Mouse (Mus musculus): ENCODE data around the gene Clic4.

Gene Clic4

DNA sequence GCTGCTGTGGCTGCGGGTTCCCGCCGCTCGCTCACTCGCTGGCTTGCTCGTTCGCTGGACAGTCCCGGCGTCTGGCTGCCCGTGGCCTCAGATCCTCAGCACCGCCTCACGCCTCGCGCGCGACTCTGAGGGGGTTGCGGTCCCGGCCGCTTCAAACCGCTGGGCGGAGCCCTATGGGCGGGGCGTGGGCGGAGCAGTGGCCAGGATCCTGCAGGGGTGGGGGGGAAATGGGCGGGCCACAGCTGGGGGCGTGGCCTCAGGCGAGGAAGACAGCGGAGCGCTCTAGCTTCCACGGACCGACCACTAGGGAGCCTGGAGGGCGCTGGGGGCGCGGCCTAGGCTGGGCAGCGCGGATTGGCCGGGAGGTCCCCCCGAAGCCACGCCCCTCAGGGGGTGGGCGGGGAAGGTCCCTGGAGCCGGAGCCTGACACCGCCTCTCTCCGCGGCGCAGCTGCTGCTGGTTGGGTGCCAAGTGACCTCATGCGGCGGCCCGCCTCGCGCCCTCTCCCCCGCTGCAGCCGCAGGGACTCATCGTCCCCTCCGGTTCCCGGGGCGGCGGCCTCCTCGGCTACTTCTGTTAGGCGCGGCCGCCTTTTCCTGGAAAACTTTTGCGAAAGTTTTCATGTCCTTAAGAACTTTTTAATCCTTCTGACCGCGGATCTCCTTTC is at the start of gene Clic4:
Gene Clic4, minus strand, starts transcription at position 175 of the 667 bp plus-strand sequence.
- peak; percentile 100 for DNase-seq

DNA sequence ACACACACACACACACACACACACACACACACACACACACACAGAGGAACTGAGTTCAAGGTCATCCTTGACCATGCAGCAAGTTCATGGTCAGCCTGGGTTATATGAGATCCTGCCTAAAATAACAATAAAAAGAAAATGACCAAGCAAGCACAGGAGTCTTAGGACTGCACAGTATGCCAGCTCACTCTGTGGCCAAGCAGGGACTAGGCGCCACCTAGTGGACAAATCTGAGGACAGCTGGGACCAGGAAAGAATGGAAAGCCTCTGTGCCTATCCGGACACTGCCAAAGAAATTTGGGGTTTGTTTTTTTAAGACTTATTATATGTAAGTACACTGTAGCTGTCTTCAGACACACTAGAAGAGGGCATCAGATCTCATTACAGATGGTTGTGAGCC is 45.4 kb upstream of the Clic4 start:
- peak; percentile 86 for DNase-seq

DNA sequence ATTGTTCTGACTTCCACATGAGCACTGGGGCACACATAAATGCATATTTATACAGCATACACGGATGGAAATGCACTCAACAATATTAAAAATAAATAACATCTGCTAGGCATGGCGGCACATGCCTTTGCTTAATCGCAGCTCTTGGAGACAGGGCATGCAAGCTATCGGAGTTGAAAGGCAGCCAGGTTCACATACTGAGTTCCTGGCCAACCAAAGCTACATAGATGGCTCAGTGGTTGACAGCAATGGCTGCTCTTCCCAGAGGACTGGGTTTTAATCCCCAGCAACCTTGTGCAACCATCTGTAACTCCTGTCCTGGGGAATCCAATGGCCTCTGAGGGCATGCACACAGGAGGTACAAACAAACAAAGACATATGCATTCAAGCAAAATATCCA is 44.9 kb upstream of the Clic4 start:
- no peak for DNase-seq

DNA sequence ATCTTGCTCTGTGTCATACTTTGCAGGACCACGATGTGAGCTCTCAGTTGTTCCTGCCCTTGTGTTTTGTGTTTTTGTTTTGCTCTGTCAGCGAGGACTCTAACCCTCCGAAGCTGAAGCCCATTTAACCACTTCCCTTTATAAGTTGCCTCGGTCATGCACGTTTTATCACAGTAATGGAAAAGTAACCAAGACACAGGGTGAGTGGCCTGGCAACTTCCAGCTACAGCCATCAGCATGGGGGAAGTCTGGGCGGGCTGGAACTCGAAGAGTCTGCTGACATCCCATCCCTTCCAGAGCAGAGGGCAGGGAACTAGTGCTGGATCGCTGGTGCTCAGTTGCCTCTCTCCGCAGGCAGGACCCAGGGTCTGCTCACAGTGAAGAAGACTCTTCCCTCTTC is 42.7 kb upstream of the Clic4 start:
- no peak for DNase-seq

DNA sequence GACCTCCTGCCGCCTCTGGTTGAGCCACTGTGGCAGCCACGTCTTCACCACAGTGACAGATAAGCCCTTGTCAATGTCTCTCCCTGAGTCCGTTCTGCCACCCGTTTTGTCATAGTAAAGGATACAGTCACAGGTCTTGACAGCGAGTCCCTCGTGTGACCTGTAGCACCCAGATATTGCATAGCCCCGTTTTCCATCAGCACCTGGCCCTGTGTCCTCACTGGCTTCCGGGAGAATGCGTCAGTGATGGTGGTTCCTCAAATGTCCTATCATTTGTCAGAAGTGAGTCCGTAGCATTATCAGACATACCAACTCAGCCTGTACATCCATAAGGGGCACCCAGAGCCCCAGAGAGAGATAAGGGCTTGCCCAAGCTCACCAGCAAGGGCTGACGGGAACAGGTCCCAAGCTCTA is 41.8 kb upstream of the Clic4 start:
- DNase-seq, result peak; percentile 79

DNA sequence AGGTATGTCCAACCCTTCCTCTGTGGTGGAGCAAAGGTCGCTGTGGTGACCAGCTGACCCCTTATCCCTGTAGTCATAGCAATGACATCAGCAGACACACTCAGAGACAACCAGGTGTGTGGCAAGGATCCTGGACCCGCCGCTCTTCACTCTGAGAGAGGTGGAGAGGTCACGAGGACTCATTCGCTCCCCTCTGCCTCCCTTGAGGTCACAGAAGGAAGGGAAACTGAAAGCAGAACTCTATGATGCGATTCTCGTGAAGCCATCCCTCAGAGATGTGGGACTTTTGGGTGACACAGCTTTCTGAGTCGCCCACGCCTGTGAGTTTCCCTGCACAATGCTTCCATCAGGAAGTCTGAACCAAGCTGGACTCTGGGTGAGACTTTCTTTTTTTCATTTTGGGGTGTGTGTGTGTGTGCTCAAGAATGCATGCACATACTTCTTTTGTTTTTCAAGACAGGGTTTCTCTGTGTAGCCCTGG is 41.2 kb upstream of the Clic4 start:
- DNase-seq, result peak; percentile 46

DNA sequence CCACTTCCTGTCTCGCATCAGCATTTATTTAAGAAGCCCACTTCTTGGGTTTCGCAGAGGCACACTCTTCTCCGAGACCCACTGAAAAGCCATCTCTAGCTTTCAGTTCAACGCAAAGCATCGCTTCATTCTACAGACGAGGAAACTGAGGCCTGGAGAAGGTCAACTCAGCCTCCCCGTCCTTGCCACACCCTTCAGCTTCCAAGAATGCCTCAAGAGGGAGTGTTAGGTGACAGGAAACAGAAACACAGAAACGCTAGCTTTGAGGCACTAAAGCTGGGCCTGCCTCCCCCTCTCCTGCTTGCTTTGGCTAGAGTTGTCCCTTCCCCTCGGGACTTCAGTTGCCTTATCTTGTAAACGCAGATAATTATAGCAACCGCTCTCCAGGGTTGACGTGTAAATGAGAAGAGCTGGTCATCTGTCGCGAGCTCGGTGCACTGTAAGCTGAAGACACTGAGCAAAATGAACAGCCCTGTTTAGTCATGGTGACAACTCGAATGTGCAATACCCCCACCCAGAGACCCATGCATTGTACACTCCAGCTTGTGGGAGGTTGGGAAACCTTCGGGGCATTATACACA is 40.6 kb upstream of the Clic4 start:
- DNase-seq, result peak; percentile 68

DNA sequence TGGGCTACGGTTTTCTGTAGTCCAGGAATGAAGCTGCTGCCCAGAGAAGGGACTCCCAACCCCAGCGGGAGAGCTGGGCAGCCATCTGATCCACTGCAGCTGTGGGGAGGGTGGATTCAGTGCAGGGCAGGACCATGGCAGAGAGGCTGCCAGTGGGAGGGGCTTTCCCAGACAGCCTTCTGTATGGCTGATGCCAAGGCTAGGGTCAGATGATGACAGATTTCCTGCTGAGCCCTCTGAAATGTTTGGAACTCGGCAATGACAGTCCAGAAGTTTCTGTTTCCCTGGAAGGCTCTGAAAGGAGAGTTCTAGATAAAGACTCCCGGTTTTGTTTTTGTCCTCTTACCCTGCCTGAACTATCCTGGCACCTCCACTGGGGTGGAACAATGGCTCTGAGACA is 40.1 kb upstream of the Clic4 start:
- DNase-seq, result peak; percentile 78

DNA sequence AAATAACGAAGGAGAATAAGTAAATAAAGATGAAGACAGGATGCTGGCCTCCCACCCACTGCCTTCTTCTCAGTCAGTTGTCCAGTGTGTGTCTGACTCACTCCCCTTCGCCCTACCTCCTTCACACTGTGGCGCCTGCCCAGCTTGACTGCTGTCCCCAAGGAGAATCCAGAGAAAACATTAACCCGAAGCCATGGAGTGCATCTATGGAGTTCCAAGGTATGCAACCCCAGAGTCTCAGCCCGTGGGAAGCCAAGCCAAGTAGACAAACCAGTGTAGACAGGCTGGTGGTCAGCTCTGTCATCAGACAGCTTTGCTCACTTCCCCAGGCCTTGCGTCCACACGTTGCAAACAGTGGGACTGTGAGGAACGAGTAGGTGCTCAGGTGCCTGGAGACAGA is 37.8 kb upstream of the Clic4 start:
- no peak for DNase-seq

DNA sequence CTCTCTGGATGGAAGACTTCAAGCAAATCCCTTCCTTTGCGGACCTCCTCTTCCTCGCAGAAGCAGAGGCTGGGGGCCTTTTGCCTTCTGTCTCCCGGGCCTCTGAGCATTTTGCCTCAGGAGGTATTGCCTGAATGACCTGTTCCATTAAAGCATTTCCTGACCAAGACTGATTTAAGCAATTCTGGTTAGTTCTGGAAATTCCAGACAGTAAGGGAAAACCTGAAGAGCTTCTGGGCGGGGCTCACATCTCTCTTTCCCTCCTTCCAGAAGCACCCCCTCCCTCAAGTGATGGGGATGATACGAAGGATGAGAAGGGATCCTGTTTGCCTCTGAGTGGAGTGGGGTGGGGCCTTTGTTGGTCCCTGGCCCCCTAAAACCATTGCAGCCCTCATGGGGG is 37.1 kb upstream of the Clic4 start:
- no peak for DNase-seq

DNA sequence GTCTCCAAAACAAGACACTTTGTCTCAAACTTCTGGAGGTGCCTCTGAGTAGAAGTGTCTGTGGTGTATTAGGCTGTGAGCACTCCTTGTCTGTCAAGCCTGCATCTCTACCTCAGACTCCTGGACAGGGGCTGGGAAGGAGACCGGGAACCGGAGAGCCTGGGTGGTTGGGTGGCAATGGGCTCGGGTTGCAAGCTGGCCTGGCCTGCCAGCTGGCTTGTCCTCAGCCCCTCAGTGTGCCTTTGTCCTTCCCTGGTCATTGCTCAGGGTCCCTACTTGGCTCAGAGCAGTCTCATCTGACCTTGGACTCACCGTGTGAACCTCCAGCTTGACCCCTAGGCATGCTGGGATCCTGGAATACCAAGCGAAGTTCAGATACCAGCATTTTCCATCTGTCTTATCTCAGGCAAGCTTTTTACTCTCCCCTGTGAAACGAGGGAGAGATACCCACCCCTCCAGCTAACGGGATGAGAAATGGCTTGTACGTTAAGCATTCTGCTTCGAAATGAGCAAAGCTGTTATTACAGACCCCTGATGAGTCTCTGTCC is 36.6 kb upstream of the Clic4 start:
- no peak for DNase-seq

DNA sequence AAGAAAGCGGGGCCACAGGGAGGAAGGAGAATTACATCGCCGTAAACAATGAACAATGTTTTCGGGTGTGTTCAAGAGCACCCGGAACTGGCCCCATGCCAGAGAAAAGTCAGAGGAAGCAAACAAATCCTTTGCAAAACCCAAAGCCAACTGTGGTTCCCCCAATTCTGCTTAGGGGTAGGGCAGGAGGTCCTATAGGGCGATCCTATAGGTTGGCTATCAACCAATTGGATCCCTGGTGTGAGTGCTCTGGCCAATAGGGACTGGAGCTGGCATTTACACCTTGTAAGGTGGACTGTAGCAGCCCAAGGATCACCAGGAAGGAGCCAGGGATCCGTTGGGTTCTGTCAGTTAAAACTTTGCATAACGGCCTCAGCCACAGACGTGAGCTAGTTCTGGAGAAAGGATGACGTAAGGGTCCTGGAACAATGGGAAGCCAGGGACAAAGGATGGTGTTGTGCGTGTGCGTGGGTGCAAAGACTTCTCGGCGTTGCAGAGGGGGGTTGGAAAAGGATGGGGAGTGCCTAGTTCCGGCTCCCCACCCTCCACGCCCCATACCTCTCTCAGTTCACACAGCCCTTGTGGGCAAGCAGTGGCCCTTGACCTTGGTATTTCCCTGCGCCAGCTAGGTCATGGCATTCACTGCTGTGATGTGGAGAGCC is 34.5 kb upstream of the Clic4 start:
- peak; percentile 35 for DNase-seq

DNA sequence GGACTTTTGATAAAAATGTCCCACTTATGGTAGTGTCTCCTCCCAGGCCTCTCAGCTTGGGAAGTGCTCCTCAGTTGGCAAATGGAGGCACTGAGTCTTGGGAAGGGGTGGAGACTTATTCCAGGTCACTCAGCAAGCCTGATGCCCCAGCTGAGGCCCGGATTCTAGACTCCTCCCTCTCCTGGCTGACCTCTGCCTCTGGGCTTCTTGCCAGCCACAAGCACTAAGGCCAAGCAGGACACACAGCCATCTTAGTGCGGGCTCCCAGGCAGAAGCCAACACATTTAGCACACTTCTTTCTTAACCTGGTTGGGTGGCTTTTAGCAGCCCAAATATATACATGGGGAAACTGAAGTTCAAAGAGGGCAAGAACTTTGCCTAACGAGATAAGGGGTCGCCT is 33.9 kb upstream of the Clic4 start:
- DNase-seq, result peak; percentile 23

DNA sequence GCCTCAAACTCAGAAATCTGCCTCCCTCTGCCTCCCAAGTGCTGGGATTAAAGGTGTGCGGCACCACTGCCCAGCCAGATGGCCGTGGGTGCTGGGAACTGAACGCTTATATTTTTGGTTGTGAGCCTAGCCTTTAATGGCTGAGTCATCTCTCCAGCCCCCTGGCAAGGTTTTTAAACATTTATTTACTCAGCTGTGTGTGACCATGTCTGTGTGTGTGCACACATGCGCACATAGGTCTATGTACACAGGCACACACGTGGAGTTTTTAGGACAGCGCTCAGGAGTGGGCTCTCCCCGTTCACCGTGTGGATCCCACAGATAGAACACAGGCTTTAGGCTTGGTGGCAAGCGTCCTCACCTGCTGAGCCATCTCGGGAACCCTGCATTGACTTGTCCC is 29.6 kb upstream of the Clic4 start:
- DNase-seq, result no peak

DNA sequence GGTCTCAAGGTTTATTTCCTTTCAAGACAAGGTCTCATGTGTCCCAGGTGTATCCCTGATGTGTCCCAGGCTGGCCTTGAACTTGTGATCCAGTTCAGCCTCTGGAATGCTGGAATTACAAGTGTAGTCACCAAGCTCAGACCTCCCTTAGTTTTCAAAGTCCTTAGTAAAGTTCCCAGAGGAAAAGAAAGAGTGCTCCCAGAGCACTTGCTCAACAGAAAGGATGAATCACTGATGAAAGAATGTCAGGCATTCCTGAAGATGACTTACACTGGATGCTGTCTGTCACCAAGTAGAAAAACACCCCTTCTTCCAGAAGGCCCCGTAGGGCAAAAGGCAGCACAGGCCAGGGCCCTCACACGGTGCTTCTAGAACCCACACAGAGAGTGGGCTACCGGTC is 28.6 kb upstream of the Clic4 start:
- DNase-seq, result no peak

DNA sequence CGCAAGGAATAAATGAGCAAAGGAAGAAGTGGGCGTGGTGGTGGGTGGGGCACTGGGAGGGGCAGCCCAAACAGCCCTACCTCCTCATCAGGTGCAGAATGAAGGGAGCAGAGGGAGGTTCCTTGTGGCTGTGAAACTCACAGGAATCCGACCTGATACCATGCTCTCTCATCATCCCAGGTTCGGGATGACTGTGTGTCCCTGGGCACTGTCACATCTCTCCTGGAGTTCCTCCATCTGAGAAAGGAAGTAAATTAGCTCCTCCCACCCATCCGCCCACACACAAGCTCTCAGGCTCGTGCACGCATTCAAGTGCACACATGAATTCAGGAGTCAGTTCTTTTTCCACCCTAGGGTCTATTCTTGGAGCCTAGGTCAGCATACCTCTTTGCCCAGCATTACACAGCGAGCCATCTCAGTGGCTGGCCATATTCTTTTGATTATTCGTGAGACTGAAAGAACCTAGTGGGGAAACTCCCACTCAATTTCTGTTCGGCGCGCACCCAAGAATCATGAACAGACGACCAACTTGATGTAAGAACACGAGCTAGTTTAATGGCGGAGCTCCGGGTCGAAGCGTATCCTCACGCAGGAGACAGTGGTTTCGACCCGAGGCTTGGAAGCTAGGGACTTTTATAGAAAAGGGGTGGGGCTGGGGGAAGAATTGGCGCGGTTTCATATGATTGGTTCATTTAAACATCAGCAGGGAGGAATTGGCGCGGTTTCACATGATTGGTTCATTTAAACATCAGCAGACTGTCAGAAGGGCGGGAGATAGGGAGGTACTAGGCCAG is 27.8 kb upstream of the Clic4 start:
- DNase-seq, result peak; percentile 45

DNA sequence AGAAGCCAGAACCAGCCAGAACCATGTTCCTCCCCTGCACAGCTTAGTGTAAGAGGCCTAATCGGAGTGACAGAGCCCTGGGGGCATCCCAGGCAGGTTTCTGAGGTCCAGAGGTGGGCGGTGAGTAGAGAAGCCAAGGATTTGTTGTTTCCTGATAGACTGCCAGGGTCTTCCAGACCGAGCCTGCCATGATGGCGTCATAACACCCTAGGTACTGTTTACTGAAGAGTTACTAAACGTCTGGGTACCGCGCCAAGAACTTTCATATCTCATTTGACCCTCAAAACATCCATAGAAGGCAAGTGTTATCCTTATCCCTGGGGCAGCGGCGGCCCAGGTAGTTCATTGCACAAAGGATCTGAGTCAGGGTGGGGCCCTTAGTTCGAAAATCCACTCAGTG is 26.1 kb upstream of the Clic4 start:
- DNase-seq, result no peak

DNA sequence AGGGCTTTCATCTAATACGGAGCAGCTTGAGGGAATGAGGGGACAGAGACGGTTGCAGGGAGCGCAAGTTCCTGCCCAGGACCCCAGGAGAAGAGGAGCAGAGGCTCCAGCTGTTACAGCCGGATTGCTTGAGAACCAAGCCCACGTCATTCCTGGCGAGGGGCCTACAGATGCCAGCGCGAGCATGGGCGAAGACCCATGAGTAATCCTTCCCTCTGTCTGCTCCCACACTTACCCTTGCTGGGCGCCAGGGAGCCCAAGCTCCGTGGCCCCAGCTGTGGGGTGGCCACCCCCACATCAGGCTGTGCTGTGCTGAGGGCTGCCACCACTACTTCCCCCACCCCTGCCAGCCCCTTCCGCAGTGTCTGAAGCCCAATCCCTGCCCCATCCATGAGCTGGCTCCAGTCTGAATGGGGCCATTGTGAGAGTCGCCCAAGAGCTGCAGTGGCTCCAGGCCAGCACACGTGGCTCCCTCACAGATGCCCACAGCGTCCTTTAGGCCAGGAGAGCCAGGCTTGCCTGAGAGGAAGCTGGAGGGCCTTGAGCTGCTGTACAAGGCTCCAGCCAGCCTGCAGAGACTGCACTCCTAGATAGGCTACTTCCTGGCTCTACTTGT is 25.4 kb upstream of the Clic4 start:
- DNase-seq, result no peak

DNA sequence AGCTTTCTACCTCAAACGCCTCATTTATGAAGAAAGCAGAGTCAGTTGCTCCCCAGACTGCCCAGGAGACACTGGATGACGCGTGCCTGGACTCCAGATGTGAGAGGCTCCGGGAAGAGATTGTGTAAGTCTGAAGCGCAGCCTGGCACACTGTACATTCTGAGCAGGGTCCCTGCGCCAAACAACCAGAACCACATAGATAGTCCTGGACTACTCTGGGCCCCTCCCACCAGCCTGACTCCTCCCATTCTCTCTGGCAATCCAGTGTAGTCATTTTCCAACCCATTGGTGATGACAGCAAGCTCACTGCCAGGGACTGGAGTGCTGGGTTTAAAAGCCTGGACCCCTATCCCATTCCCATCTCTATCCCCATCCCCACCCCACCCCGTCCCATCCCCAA is 24.5 kb upstream of the Clic4 start:
- DNase-seq, result peak; percentile 70

DNA sequence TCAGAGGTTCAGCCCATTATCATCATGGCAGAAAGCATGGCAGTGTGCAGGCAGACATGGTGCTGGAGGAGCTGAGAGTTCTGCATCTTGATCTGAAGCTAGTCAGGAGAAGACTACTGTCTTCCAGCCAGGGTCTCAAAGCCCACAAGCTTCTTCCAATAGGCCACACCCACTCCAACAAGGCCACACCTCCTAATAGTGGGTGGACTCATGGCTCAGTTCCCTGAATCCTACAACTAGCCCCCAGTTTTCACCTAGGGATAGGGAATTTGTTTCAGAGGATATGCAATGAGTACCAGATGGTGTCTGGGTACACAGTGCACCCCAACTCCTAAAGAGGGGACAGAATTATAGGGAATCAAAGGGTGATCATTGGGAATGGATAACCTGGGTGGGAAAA is 24.0 kb upstream of the Clic4 start:
- no peak for DNase-seq

DNA sequence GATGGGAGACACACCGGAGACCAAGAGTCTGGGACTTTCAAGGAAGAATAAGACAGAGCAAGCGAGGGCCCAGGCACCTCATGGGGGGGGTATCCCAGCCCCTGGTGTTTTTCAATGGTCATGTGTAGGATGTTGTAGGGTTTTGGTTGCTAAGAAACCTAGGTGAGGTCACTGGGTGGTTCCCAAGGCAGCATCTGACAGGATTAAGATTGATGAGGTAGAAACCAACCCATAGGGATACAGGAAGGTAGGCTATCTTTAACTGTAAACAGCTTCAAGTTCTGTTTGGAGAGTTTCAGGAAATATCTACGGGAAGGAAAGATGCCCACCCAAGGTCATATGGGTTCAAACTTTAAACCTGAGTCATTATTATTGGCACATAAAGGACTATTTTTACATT is 21.2 kb upstream of the Clic4 start:
- no peak for DNase-seq

DNA sequence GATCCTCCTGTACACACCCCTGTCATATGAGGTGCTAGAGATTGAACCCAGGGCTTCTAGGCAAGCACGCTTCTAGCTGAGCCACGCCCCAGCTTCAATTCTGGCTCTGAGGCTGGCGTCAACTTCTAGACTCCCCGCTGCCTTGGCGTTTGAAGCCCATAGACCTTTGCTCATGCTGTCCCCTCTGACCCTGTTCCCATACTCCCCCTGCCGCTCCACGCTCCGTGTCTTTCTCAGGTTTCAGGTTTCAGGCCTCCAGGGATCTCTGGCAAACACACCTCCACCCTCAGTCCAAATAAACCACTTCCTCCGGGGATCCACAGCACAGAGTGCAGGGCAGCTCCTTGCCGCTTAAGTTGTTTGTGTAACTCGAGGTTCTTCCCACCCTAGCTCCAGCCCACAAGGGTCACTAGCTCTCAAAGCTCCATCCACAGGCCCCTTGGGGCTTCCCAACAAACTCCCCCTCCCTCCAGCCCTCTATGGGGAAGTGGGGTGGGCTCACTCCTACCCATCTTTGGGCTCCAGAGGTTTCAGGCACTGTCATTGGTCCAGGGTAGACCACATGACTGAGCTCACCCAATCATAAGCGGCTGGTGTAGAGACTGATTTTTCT is 20.0 kb upstream of the Clic4 start:
- DNase-seq, result peak; percentile 50
